Mouse (Mus musculus): ENCODE measurements at regions not wholly inside any gene's neighbourhood (a gene's known extent, or its start where the extent isn't known, plus 50 kb on each side); places are given as distances from the start of the nearest gene placed in this dataset.

GRCm38 (mm10) chr7:77882605-77883354 is 855.0 kb downstream of the Ntrk3 start:
- TF ChIP-seq CTCF (IDR thresholded peaks at IDR 0.05; ENCODE audit: low read depth, low read length): no peak
- TF ChIP-seq POLR2A (IDR thresholded peaks at IDR 0.05; ENCODE audit: extremely low read depth, insufficient read depth, low read length): no peak

All from liver, adult 2 months (tissue).